Mouse (Mus musculus) heart, embryonic 16.5 days (tissue): ENCODE results near the gene Svs2. TPM values are rescaled to one million over a fixed set of nuclear protein-coding genes. Genes with fewer than 3 reads are reported as not detected.
"Not testable (repeated sequence)": the region's sequence is repeated elsewhere in the genome, so short reads cannot be mapped to it uniquely, and the experiment has no call there.

Experiments
- ATAC-seq: fragments of 200-750 bp; cut with Nextera tagmentation; replicated peaks from 2 replicates; pipeline ENCODE4 v1.8.0; 2017; ENCODE audit warnings: moderate number of reproducible peaks; ENCODE audit not compliant: insufficient read depth, low FRiP score; ENCODE audit errors: extremely low read depth
- H3K27ac ChIP-seq: fragments of 300-500 bp; sonication (generic); 2 replicates; pipeline ENCODE4 v1.5.1; 2014; ENCODE audit warnings: mild to moderate bottlenecking, low read length, control low read depth, moderate library complexity
- H3K27me3 ChIP-seq: fragments of 300-500 bp; sonication (generic); 2 replicates; pipeline ENCODE4 v1.6.1; 2014; ENCODE audit warnings: low read length, mixed read lengths; ENCODE audit not compliant: control insufficient read depth, insufficient read depth
- H3K36me3 ChIP-seq: fragments of 300-500 bp; sonication (generic); 2 replicates; pipeline ENCODE4 v1.6.1; 2014; ENCODE audit not compliant: control insufficient read depth, insufficient read depth
- H3K4me1 ChIP-seq: fragments of 300-500 bp; sonication (generic); 2 replicates; pipeline ENCODE4 v1.6.1; 2014; ENCODE audit warnings: low read length, mixed read lengths; ENCODE audit not compliant: control insufficient read depth, insufficient read depth
- H3K4me2 ChIP-seq: fragments of 300-500 bp; sonication (generic); 2 replicates; pipeline ENCODE4 v1.6.1; 2014; ENCODE audit warnings: low read depth, mild to moderate bottlenecking, control low read depth, low read length
- H3K4me3 ChIP-seq: fragments of 300-500 bp; sonication (generic); 2 replicates; pipeline ENCODE4 v1.5.1; 2014; ENCODE audit warnings: mild to moderate bottlenecking, control low read depth, low read length
- H3K9ac ChIP-seq: fragments of 300-500 bp; sonication (generic); 2 replicates; pipeline ENCODE4 v1.6.1; 2014; ENCODE audit warnings: low read length, control low read depth
- H3K9me3 ChIP-seq: fragments of 300-500 bp; sonication (generic); replicated peaks from 2 replicates; pipeline ENCODE4 v1.6.1; 2016; ENCODE audit warnings: low read length; ENCODE audit not compliant: control insufficient read depth
- WGBS: fragments of 180-500 bp; shearing (Covaris S2); extraction: QIAGEN DNeasy Blood & Tissue Kit; methylation state at CpG from one replicate; pipeline ENCODE4 v1.1.7; 2014; 5-methylcytosine and 5-hydroxymethylcytosine counted together
- polyA plus RNA-seq: library from polyadenylated mRNA; unstranded; fragments of >200 nt; fragmentation: Nextera tagmentation; extraction: Ambion mirVana; gene quantifications from 2 replicates; pipeline ENCODE4 v1.2.1, GENCODE M21; 2015

The Svs2 gene
- polyA plus RNA-seq, 1 experiment from 2014 or later: not detected

DNA sequence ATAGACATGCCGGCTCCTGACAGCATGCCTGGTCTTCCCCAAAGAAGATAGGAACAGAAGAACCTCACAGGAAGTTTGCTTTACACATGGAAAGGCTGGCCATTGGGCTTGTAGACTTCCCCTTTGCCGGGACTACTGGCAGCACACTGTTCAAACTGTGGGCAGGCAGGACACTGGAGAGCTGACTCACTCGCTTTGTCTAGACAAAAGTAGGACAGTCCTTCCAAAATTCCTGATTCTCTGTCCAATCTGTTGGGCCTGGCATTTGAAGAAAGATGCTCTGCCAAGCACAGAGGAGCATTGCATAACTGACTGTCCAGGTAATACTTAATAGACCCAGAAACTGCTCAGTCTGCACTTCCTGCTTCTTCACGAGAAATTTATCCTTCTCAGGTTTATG, 31.6 kb downstream of the Svs2 start:
- Histone ChIP-seq H3K36me3 (no peaks in the 10 kb centered on the region), H3K27me3 (no peaks in the 10 kb centered on the region; the same call in 1 of the 2 replicates), H3K4me3 (no peak overlapping the region), H3K4me2 (no peak overlapping the region), H3K9me3 (no peaks in the 10 kb centered on the region), H3K27ac (no peak overlapping the region), H3K4me1 (no peaks in the 10 kb centered on the region), H3K9ac (no peak overlapping the region)
- 57% methylated on average over 4 of the region's 4 CpGs for WGBS
- no peak for ATAC-seq

DNA sequence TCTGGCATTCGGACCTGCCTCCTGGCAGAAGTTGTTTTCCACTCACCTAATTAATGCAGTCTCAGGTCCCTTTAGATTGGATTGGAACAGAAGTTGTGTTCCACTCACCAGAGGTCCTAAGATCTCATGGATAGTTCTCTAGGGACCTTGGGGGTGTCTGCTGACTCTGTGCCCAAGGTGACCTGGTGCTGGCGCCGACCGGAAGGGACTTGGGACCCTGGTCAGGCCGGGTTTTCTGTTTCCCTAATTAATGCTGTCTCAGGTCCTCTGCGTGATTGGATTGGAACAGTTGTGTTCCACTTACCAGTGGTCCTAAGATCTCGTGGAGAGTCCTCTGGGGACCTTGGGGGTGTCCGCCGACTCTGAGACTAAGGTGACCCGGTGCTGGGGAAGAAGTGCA, 32.3 kb downstream of the Svs2 start:
- H3K27ac ChIP-seq, H3K4me3 ChIP-seq, H3K4me1 ChIP-seq, H3K9me3 ChIP-seq, H3K36me3 ChIP-seq, H3K27me3 ChIP-seq, H3K4me2 ChIP-seq, H3K9ac ChIP-seq, ATAC-seq: not testable (repeated sequence)
- 84% methylated on average over 10 of the region's 10 CpGs for WGBS

- no peak within 1 kb of the TSS for H3K4me2 ChIP-seq
- no peaks in the 10 kb centered on the region for H3K36me3 ChIP-seq
- H3K9me3 ChIP-seq: no peaks in the 10 kb centered on the region
- no peak within 1 kb of the TSS for H3K27ac ChIP-seq
- 75% methylated on average over 20 of the region's 20 CpGs for WGBS
- H3K4me1 ChIP-seq: no peaks in the 10 kb centered on the region
- no peak for ATAC-seq
- no peak within 1 kb of the TSS for H3K9ac ChIP-seq
- H3K27me3 ChIP-seq: no peaks in the 10 kb centered on the region
- H3K4me3 ChIP-seq: no peak within 1 kb of the TSS
These were observed 38.5 kb downstream of the Svs2 start, which contains the start of gene Wfdc15a for GRCm38 (mm10) chr2:164199626-164200327. TSS of gene Wfdc15a (minus strand) at chr2:164200130.

GRCm38 (mm10) chr2:164196700-164196990, 41.6 kb downstream of the Svs2 start:
- no peak overlapping the region for H3K27ac ChIP-seq
- no peaks in the 10 kb centered on the region for H3K27me3 ChIP-seq
- WGBS: 82% methylated on average over 5 of the region's 5 CpGs
- no peak overlapping the region for H3K9ac ChIP-seq
- no peak overlapping the region for H3K4me3 ChIP-seq
- H3K4me2 ChIP-seq: no peak overlapping the region
- H3K4me1 ChIP-seq: no peaks in the 10 kb centered on the region
- H3K36me3 ChIP-seq: no peaks in the 10 kb centered on the region
- no peaks in the 10 kb centered on the region for H3K9me3 ChIP-seq
- ATAC-seq: no peak

GRCm38 (mm10) chr2:164195971-164196699, 42.1 kb downstream of the Svs2 start:
- Histone ChIP-seq H3K27me3 (no peaks in the 10 kb centered on the region), H3K4me1 (no peaks in the 10 kb centered on the region), H3K9ac (no peak overlapping the region), H3K4me3 (no peak overlapping the region), H3K27ac (no peak overlapping the region), H3K9me3 (no peaks in the 10 kb centered on the region), H3K36me3 (no peaks in the 10 kb centered on the region), H3K4me2 (no peak overlapping the region)
- no peak for ATAC-seq
- 85% methylated on average over 5 of the region's 5 CpGs for WGBS

DNA sequence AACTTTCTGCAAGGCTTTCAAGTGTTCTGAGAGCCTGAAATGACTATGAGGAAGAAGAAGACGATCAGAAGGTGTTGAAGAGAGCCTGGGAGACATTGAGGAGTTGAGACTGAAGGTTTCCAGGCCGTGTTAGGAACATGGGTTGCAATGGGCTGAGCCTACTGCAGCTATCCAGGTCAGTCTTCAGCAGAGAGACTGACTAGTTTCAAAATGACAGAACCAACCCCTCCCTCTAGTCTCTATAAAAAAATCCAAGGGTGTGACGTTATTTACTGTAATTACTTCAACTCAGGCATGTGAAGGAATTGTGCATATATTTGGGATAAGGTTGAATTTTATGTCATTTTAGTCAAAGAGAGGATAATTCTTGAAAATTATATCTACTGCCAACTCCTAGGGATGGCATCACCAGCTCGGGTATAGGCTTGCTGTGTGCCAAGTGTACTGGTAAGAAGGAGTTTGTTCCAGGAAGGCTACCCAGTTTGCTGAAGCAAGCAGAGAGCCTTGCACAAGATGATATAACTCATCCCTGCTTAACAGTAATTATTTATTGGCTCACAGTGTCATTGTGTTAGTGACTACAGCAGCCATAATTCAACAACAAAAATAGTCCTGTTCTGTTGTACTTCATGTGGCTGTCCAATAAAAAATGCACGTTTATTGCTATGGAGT, 43.2 kb downstream of the Svs2 start:
- Histone ChIP-seq H3K4me3 (no peak overlapping the region), H3K4me1 (no peaks in the 10 kb centered on the region), H3K27ac (no peak overlapping the region), H3K27me3 (no peaks in the 10 kb centered on the region), H3K4me2 (no peak overlapping the region), H3K9me3 (no peaks in the 10 kb centered on the region), H3K36me3 (no peaks in the 10 kb centered on the region), H3K9ac (no peak overlapping the region)
- 64% methylated on average over 5 of the region's 5 CpGs for WGBS
- ATAC-seq: no peak

GRCm38 (mm10) chr2:164192279-164192678, 46.0 kb downstream of the Svs2 start:
- no peaks in the 10 kb centered on the region for H3K27me3 ChIP-seq
- ATAC-seq: no peak

GRCm38 (mm10) chr2:164190576-164190975, 47.7 kb downstream of the Svs2 start, which contains the start of gene Wfdc12:
TSS of gene Wfdc12 (minus strand) at chr2:164190608.
- H3K27ac ChIP-seq: no peak within 1 kb of the TSS
- ATAC-seq: no peak
- no peaks in the 10 kb centered on the region for H3K36me3 ChIP-seq
- WGBS: 81% methylated on average over 6 of the region's 6 CpGs
- no peaks in the 10 kb centered on the region for H3K27me3 ChIP-seq
- no peak within 1 kb of the TSS for H3K9ac ChIP-seq
- H3K4me3 ChIP-seq: no peak within 1 kb of the TSS
- H3K4me1 ChIP-seq: no peaks in the 10 kb centered on the region
- H3K9me3 ChIP-seq: no peaks in the 10 kb centered on the region
- no peak within 1 kb of the TSS for H3K4me2 ChIP-seq

More at GRCm38 (mm10) chr2:164192279-164192678, 46.0 kb downstream of the Svs2 start:
- Histone ChIP-seq H3K9ac (no peak overlapping the region), H3K36me3 (no peaks in the 10 kb centered on the region), H3K4me1 (no peaks in the 10 kb centered on the region), H3K4me2 (no peak overlapping the region), H3K27ac (no peak overlapping the region), H3K9me3 (no peaks in the 10 kb centered on the region), H3K4me3 (no peak overlapping the region)

DNA sequence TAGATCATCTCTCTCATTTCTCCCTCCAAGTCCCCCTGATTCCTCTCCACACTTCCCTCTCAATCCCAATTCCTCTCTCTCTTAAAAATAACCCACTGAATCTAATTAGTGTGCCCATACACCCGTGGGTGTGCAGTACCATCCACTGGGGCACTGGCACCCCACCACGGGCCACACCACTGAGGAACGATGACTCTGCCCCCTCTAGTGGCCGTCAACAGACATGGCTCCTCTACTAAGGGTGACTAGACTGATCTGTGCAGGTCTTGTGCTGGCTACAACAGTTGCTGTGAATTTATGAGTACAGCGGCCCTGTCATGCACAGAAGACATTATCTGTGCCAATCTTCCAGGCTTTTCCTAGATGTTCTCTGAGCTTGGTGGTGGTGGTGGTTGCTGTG, 49.5 kb downstream of the Svs2 start:
- Histone ChIP-seq H3K4me1 (no peaks in the 10 kb centered on the region), H3K9ac (no peak overlapping the region), H3K27me3 (no peaks in the 10 kb centered on the region), H3K36me3 (no peaks in the 10 kb centered on the region), H3K4me3 (no peak overlapping the region), H3K9me3 (no peaks in the 10 kb centered on the region), H3K4me2 (no peak overlapping the region), H3K27ac (no peak overlapping the region)
- 24% methylated on average over 5 of the region's 5 CpGs for WGBS
- ATAC-seq: no peak
